Mouse (Mus musculus): Measurements from ENCODE around the gene Brpf3.

GRCm38 (mm10) chr17:28780836-28781235, 20.1 kb upstream of the Brpf3 start:
- TF ChIP-seq CTCF (IDR thresholded peaks at IDR 0.05; ENCODE audit: low read depth) = no peak
- TF ChIP-seq EP300 (IDR thresholded peaks at IDR 0.05; ENCODE audit: low read depth) = no peak

All from heart, postnatal 0 days (tissue).